Mouse (Mus musculus) bone marrow, adult 2 months (tissue): ENCODE data around the gene Fgd4. TPM values are rescaled to one million over a fixed set of nuclear protein-coding genes. Genes with fewer than 3 reads are reported as not detected.
"Not testable (repeated sequence)": the region's sequence is repeated elsewhere in the genome, so short reads cannot be mapped to it uniquely, and the experiment has no call there.

Experiments
- H3K27ac ChIP-seq: fragments of 200-500 bp; 2 replicates; pipeline ENCODE4 v1.5.1; 2012; ENCODE audit warnings: low read depth, mild to moderate bottlenecking, control low read depth, inconsistent platforms, low read length; ENCODE audit not compliant: control insufficient read depth, poor library complexity, insufficient read depth
- H3K4me1 ChIP-seq: fragments of 200-500 bp; 2 replicates; pipeline ENCODE4 v1.6.1; 2011; ENCODE audit warnings: low read length; ENCODE audit not compliant: control insufficient read depth, insufficient read depth
- H3K4me3 ChIP-seq: fragments of 200-500 bp; replicated peaks from 2 replicates; pipeline ENCODE3; 2011; ENCODE audit warnings: mild to moderate bottlenecking, low read depth, low read length, control low read depth; ENCODE audit not compliant: control insufficient read depth
- CTCF ChIP-seq: fragments of 200-500 bp; IDR thresholded peaks from 2 replicates; pipeline ENCODE4 v1.5.1; 2011; ENCODE audit warnings: low read length, control low read depth; ENCODE audit not compliant: control insufficient read depth, insufficient read depth
- POLR2A ChIP-seq: fragments of 200-500 bp; IDR thresholded peaks from 2 replicates; pipeline ENCODE4 v1.6.1; 2011; ENCODE audit warnings: low read depth, mild to moderate bottlenecking, control low read depth, low read length, borderline replicate concordance; ENCODE audit not compliant: control insufficient read depth
- WGBS: fragments of 180-500 bp; shearing (Covaris S2); methylation state at CpG from one replicate; pipeline ENCODE4 v1.1.7; 2018; 5-methylcytosine and 5-hydroxymethylcytosine counted together
- polyA plus RNA-seq: library from polyadenylated mRNA; stranded (reverse); fragments of >200 nt; gene quantifications from 2 replicates; pipeline ENCODE4 v1.2.4, GENCODE M21; 2011; ENCODE audit warnings: low replicate concordance; ENCODE audit not compliant: missing spikeins, insufficient read depth, insufficient read length

Fgd4 gene
- polyA plus RNA-seq, 1 experiment, result 11.9 TPM

- WGBS, result 75% methylated on average over 2 of the region's 2 CpGs
- no peak for TF ChIP-seq POLR2A
- TF ChIP-seq CTCF, result no peak
- H3K27ac ChIP-seq, result no peak overlapping the region
- no peak overlapping the region for H3K4me3 ChIP-seq
- no peaks in the 10 kb centered on the region for H3K4me1 ChIP-seq
These were observed 65.1 kb downstream of the Fgd4 start for GRCm38 (mm10) chr16:16535232-16535631.

- peaks cover 5% of the 10 kb centered on the region for H3K4me1 ChIP-seq
- WGBS, result 75% methylated on average over 3 of the region's 3 CpGs
- no peak overlapping the region for H3K27ac ChIP-seq
- H3K4me3 ChIP-seq, result no peak overlapping the region
- TF ChIP-seq POLR2A (no peak), CTCF (no peak)
These were observed 72.3 kb downstream of the Fgd4 start for GRCm38 (mm10) chr16:16528014-16528413.

GRCm38 (mm10) chr16:16527267-16527666 is 73.1 kb downstream of the Fgd4 start:
- Histone ChIP-seq H3K4me3 (no peak overlapping the region), H3K4me1 (peaks cover 5% of the 10 kb centered on the region), H3K27ac (peak overlapping the region; percentile 58; the same call in 1 of the 2 replicates)
- WGBS, result 56% methylated on average over 8 of the region's 8 CpGs
- TF ChIP-seq POLR2A, result no peak
- TF ChIP-seq CTCF, result no peak

- peaks cover 5% of the 10 kb centered on the region for H3K4me1 ChIP-seq
- no peak overlapping the region; the same call in 1 of the 2 replicates for H3K27ac ChIP-seq
- 29% methylated on average over 6 of the region's 6 CpGs for WGBS
- H3K4me3 ChIP-seq, result no peak overlapping the region
- no peak for TF ChIP-seq POLR2A
- no peak for TF ChIP-seq CTCF
These were observed 73.6 kb downstream of the Fgd4 start for GRCm38 (mm10) chr16:16526741-16527105.

- Histone ChIP-seq H3K27ac (peak overlapping the region; percentile 33; the same call in 1 of the 2 replicates), H3K4me3 (no peak overlapping the region)
These were observed 74.1 kb downstream of the Fgd4 start for GRCm38 (mm10) chr16:16526097-16526740.

GRCm38 (mm10) chr16:16525266-16525904 is 75.0 kb downstream of the Fgd4 start:
- Histone ChIP-seq H3K4me1 (peaks cover 5% of the 10 kb centered on the region), H3K27ac (peak overlapping the region; percentile 79), H3K4me3 (peak overlapping the region; percentile 53)
- 26% methylated on average over 3 of the region's 3 CpGs for WGBS
- TF ChIP-seq POLR2A (no peak), CTCF (no peak)

More at GRCm38 (mm10) chr16:16526097-16526740, 74.1 kb downstream of the Fgd4 start:
- TF ChIP-seq POLR2A, result no peak
- TF ChIP-seq CTCF, result no peak
- WGBS, result 72% methylated on average over 6 of the region's 6 CpGs
- peaks cover 5% of the 10 kb centered on the region for H3K4me1 ChIP-seq

GRCm38 (mm10) chr16:16523632-16524031 is 76.7 kb downstream of the Fgd4 start:
- TF ChIP-seq CTCF, result no peak
- TF ChIP-seq POLR2A, result no peak
- Histone ChIP-seq H3K4me3 (no peak overlapping the region), H3K27ac (no peak overlapping the region), H3K4me1 (peaks cover 5% of the 10 kb centered on the region)
- WGBS, result 73% methylated on average over 2 of the region's 2 CpGs

- H3K4me1 ChIP-seq, H3K27ac ChIP-seq, H3K4me3 ChIP-seq: not testable (repeated sequence)
- WGBS, result 88% methylated on average over 2 of the region's 2 CpGs
These were observed 77.5 kb downstream of the Fgd4 start for GRCm38 (mm10) chr16:16522869-16523268.
